Mouse (Mus musculus) monocyte, adult 5-6 weeks (primary cell): ENCODE data around the gene Slxl1. TPM values are rescaled to one million over a fixed set of nuclear protein-coding genes. Genes with fewer than 3 reads are reported as not detected.
"Not testable (repeated sequence)": the region's sequence is repeated elsewhere in the genome, so short reads cannot be mapped to it uniquely, and the experiment has no call there.

ENCODE experiments used
- ATAC-seq: fragments of 153-309, 156-312 bp; replicated peaks from 2 replicates; pipeline ENCODE4 v1.8.0; 2017; ENCODE audit warnings: mild to moderate bottlenecking; ENCODE audit not compliant: low TSS enrichment, insufficient number of reproducible peaks, severe bottlenecking, poor library complexity, low FRiP score
- total RNA-seq: library from RNA; stranded (forward); fragments of 200-1000, 200-491, 200-594 nt; gene quantifications from 3 replicates; pipeline ENCODE4 v1.2.3, GENCODE M21; 2017

Slxl1 gene
- total RNA-seq, result not detected in 3 replicates

DNA sequence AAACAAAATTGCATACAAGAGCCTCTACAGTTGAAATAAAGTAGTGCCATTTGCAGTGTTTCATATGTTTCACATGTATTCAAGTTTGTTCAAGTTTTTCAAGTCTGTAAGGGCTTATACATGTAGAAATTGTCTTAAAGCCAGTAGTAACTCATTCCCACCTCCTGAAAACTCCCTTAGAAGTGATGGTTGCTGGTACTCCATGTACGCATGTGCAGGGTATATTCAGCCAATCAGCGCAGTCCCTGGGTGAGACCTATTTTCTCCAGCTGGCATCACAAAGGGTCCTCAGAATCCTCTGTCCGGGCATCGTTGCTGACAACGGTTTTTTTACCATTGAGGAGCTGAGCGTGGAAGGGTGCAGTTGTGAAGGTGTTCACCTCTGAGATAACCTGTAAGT, at the start of gene Slxl1:
Gene Slxl1 (plus strand): TSS at position 301 of the 400 bp plus-strand sequence.
- ATAC-seq, result not testable (repeated sequence)
